Mouse (Mus musculus) heart, embryonic 11.5 days (tissue): ENCODE results near the gene Mrpl24. TPM values are rescaled to one million over a fixed set of nuclear protein-coding genes. Genes with fewer than 3 reads are reported as not detected.

Source experiments
- ATAC-seq: fragments of 200-750 bp; cut with Nextera tagmentation; replicated peaks from 2 replicates; pipeline ENCODE4 v1.8.0; 2017; ENCODE audit warnings: moderate library complexity; ENCODE audit not compliant: insufficient number of reproducible peaks, low FRiP score, low TSS enrichment
- H3K27ac ChIP-seq: fragments of 300-500 bp; sonication (generic); 2 replicates; pipeline ENCODE4 v1.5.1; 2014; ENCODE audit warnings: mild to moderate bottlenecking, low read depth, low read length
- H3K27me3 ChIP-seq: fragments of 300-500 bp; sonication (generic); 2 replicates; pipeline ENCODE4 v1.6.1; 2014; ENCODE audit warnings: mild to moderate bottlenecking, low read length, mixed read lengths; ENCODE audit not compliant: control insufficient read depth, insufficient read depth
- H3K36me3 ChIP-seq: fragments of 300-500 bp; sonication (generic); 2 replicates; pipeline ENCODE4 v1.6.1; 2014; ENCODE audit warnings: mild to moderate bottlenecking, low read length, moderate library complexity, mixed read lengths; ENCODE audit not compliant: control insufficient read depth, insufficient read depth
- H3K4me1 ChIP-seq: fragments of 300-500 bp; sonication (generic); 2 replicates; pipeline ENCODE4 v1.6.1; 2014; ENCODE audit warnings: low read length; ENCODE audit not compliant: control insufficient read depth, insufficient read depth
- H3K4me2 ChIP-seq: fragments of 300-500 bp; sonication (generic); 2 replicates; pipeline ENCODE4 v1.6.1; 2014; ENCODE audit warnings: mild to moderate bottlenecking, moderate library complexity
- H3K4me3 ChIP-seq: fragments of 300-500 bp; sonication (generic); 2 replicates; pipeline ENCODE4 v1.5.1; 2014; ENCODE audit warnings: low read depth, low read length
- H3K9ac ChIP-seq: fragments of 300-500 bp; sonication (generic); 2 replicates; pipeline ENCODE4 v1.6.1; 2014; ENCODE audit warnings: mild to moderate bottlenecking, low read depth, low read length, moderate library complexity
- H3K9me3 ChIP-seq: fragments of 300-500 bp; sonication (generic); replicated peaks from 2 replicates; pipeline ENCODE4 v1.6.1; 2016; ENCODE audit warnings: low read length; ENCODE audit not compliant: control insufficient read depth
- WGBS: fragments of 180-500 bp; shearing (Covaris S2); extraction: QIAGEN DNeasy Blood & Tissue Kit; methylation state at CpG from one replicate; pipeline ENCODE4 v1.1.7; 2014; ENCODE audit not compliant: insufficient replicate concordance; 5-methylcytosine and 5-hydroxymethylcytosine counted together
- polyA plus RNA-seq: library from polyadenylated mRNA; unstranded; fragments of >200 nt; fragmentation: Nextera tagmentation; extraction: Ambion mirVana; gene quantifications from 2 replicates; pipeline ENCODE4 v1.2.1, GENCODE M21; 2014

Mrpl24 gene
- polyA plus RNA-seq, 1 experiment from 2014 or later: 67.3 TPM

GRCm38 (mm10) chr3:87916990-87917389 lies 2.3 kb upstream of the Mrpl24 start:
- ATAC-seq: no peak
- no peak overlapping the region for H3K27ac ChIP-seq
- H3K36me3 ChIP-seq: peaks cover 26% of the 10 kb centered on the region
- no peaks in the 10 kb centered on the region for H3K9me3 ChIP-seq
- H3K4me2 ChIP-seq: no peak overlapping the region
- no peak overlapping the region for H3K4me3 ChIP-seq
- H3K27me3 ChIP-seq: no peaks in the 10 kb centered on the region
- 83% methylated on average over 1 of the region's 1 CpGs for WGBS
- no peaks in the 10 kb centered on the region; the same call in 1 of the 2 replicates for H3K4me1 ChIP-seq
- H3K9ac ChIP-seq: no peak overlapping the region

- no peaks in the 10 kb centered on the region for H3K27me3 ChIP-seq
- no peaks in the 10 kb centered on the region for H3K4me1 ChIP-seq
- peak overlapping the region; percentile 81 for H3K4me2 ChIP-seq
- no peak overlapping the region for H3K27ac ChIP-seq
- no peak overlapping the region for H3K9ac ChIP-seq
- WGBS: 89% methylated on average over 1 of the region's 1 CpGs
- no peaks in the 10 kb centered on the region for H3K9me3 ChIP-seq
- H3K36me3 ChIP-seq: peaks cover 37% of the 10 kb centered on the region
- no peak overlapping the region for H3K4me3 ChIP-seq
- ATAC-seq: no peak
Observed at GRCm38 (mm10) chr3:87918551-87918950, 755 bp upstream of the Mrpl24 start.

- WGBS: 58% methylated on average over 9 of the region's 9 CpGs
- Histone ChIP-seq H3K9ac (no peak overlapping the region; the same call in 1 of the 2 replicates), H3K9me3 (no peaks in the 10 kb centered on the region), H3K4me3 (peak overlapping the region; percentile 69), H3K36me3 (peaks cover 33% of the 10 kb centered on the region), H3K27ac (no peak overlapping the region), H3K4me2 (peak overlapping the region; percentile 81), H3K4me1 (no peaks in the 10 kb centered on the region), H3K27me3 (no peaks in the 10 kb centered on the region)
- no peak for ATAC-seq
Observed at GRCm38 (mm10) chr3:87920270-87920943, 1.1 kb downstream of the Mrpl24 start.

- Histone ChIP-seq H3K9ac (no peak overlapping the region), H3K4me2 (no peak overlapping the region), H3K36me3 (peaks cover 39% of the 10 kb centered on the region), H3K9me3 (no peaks in the 10 kb centered on the region), H3K4me3 (no peak overlapping the region), H3K27ac (no peak overlapping the region), H3K27me3 (no peaks in the 10 kb centered on the region), H3K4me1 (peaks cover 6% of the 10 kb centered on the region; the same call in 1 of the 2 replicates)
- WGBS: 79% methylated on average over 7 of the region's 7 CpGs
- no peak for ATAC-seq
Observed at GRCm38 (mm10) chr3:87924996-87925395, 5.7 kb downstream of the Mrpl24 start.

GRCm38 (mm10) chr3:87927452-87927851 lies 8.1 kb downstream of the Mrpl24 start:
- Histone ChIP-seq H3K4me3 (no peak overlapping the region), H3K9me3 (no peaks in the 10 kb centered on the region), H3K9ac (no peak overlapping the region), H3K27ac (no peak overlapping the region), H3K36me3 (peaks cover 37% of the 10 kb centered on the region), H3K4me2 (no peak overlapping the region), H3K27me3 (no peaks in the 10 kb centered on the region), H3K4me1 (peaks cover 13% of the 10 kb centered on the region)
- 85% methylated on average over 5 of the region's 5 CpGs for WGBS
- ATAC-seq: no peak

- Histone ChIP-seq H3K36me3 (peaks cover 30% of the 10 kb centered on the region), H3K4me1 (peaks cover 13% of the 10 kb centered on the region), H3K9ac (peak overlapping the region; percentile 97), H3K9me3 (no peaks in the 10 kb centered on the region), H3K27me3 (no peaks in the 10 kb centered on the region), H3K27ac (peak overlapping the region; percentile 76), H3K4me2 (peak overlapping the region; percentile 87), H3K4me3 (peak overlapping the region; percentile 70)
- ATAC-seq: peak; percentile 23
- 7% methylated on average over 26 of the region's 26 CpGs for WGBS
Observed at GRCm38 (mm10) chr3:87929341-87930077, 10.2 kb downstream of the Mrpl24 start.

- Histone ChIP-seq H3K27me3 (no peaks in the 10 kb centered on the region), H3K4me2 (peak within 1 kb of the TSS; percentile 87), H3K9me3 (no peaks in the 10 kb centered on the region), H3K9ac (peak within 1 kb of the TSS; percentile 97), H3K4me1 (peaks cover 13% of the 10 kb centered on the region), H3K36me3 (peaks cover 28% of the 10 kb centered on the region), H3K4me3 (peak within 1 kb of the TSS; percentile 70), H3K27ac (peak within 1 kb of the TSS; percentile 76)
- WGBS: under 1% methylated on average over 61 of the region's 78 CpGs
- peak; percentile 96 for ATAC-seq
Observed at GRCm38 (mm10) chr3:87930078-87930795, 10.9 kb downstream of the Mrpl24 start, which contains the start of the genes Isg20l2 and Rrnad1. TSS of gene Isg20l2 (plus strand) at chr3:87930314. TSS of gene Rrnad1 (minus strand) at chr3:87930717.

GRCm38 (mm10) chr3:87934026-87934425 lies 14.7 kb downstream of the Mrpl24 start:
- 88% methylated on average over 5 of the region's 5 CpGs for WGBS
- H3K27me3 ChIP-seq: no peaks in the 10 kb centered on the region
- no peak for ATAC-seq
- no peak overlapping the region for H3K4me2 ChIP-seq
- H3K4me1 ChIP-seq: peaks cover 12% of the 10 kb centered on the region
- no peak overlapping the region for H3K4me3 ChIP-seq
- peaks cover 18% of the 10 kb centered on the region for H3K36me3 ChIP-seq
- H3K9ac ChIP-seq: no peak overlapping the region
- no peak overlapping the region for H3K27ac ChIP-seq
- no peaks in the 10 kb centered on the region for H3K9me3 ChIP-seq
